Mouse (Mus musculus) lung, adult 18-20 months (tissue): ENCODE measurements around the gene 4930438A08Rik.
A peak's percentile ranks its signal among the peaks of the same experiment; 100 is the strongest.
"Not testable (repeated sequence)": the region's sequence is repeated elsewhere in the genome, so short reads cannot be mapped to it uniquely, and the experiment has no call there.

Experiments used
- DNase-seq, 2 experiments: peaks; one replicate each; pipeline ENCODE4 v3.0.0; 2022; ENCODE audit warnings: mixed read lengths in 2 of 2

Gene 4930438A08Rik

GRCm38 (mm10) chr11:58274572-58274971, at the start of gene 4930438A08Rik:
Gene 4930438A08Rik (plus strand): TSS chr11:58274799.
- DNase-seq = no peak

GRCm38 (mm10) chr11:58224872-58225271, 49.7 kb upstream of the 4930438A08Rik start:
- DNase-seq = not testable (repeated sequence)

GRCm38 (mm10) chr11:58225655-58226054, 48.9 kb upstream of the 4930438A08Rik start:
- peak; percentile 72 to 76 for DNase-seq

GRCm38 (mm10) chr11:58226425-58226824, 48.2 kb upstream of the 4930438A08Rik start:
- DNase-seq = no peak

GRCm38 (mm10) chr11:58228021-58228420, 46.6 kb upstream of the 4930438A08Rik start:
- DNase-seq = not testable (repeated sequence)

GRCm38 (mm10) chr11:58230396-58230910, 44.1 kb upstream of the 4930438A08Rik start:
- no peak for DNase-seq

- no peak for DNase-seq
Measured at GRCm38 (mm10) chr11:58231156-58231555, 43.4 kb upstream of the 4930438A08Rik start.

GRCm38 (mm10) chr11:58234551-58234950, 40.0 kb upstream of the 4930438A08Rik start:
- DNase-seq = not testable (repeated sequence)

GRCm38 (mm10) chr11:58235152-58235551, 39.4 kb upstream of the 4930438A08Rik start:
- DNase-seq = peak in 1 of 2 experiments; percentile 47

- peak; percentile 81 to 85 for DNase-seq
Measured at GRCm38 (mm10) chr11:58238840-58239791, 35.5 kb upstream of the 4930438A08Rik start.

- DNase-seq = peak; percentile 8 to 12
Measured at GRCm38 (mm10) chr11:58247294-58247693, 27.3 kb upstream of the 4930438A08Rik start.

GRCm38 (mm10) chr11:58249203-58249981, 25.2 kb upstream of the 4930438A08Rik start:
- DNase-seq = no peak

- DNase-seq = peak in 1 of 2 experiments; percentile 9
Measured at GRCm38 (mm10) chr11:58250550-58250949, 24.0 kb upstream of the 4930438A08Rik start.

- no peak for DNase-seq
Measured at GRCm38 (mm10) chr11:58254411-58254810, 20.2 kb upstream of the 4930438A08Rik start.

GRCm38 (mm10) chr11:58257816-58258215, 16.8 kb upstream of the 4930438A08Rik start:
- DNase-seq = no peak

- DNase-seq = no peak
Measured at GRCm38 (mm10) chr11:58260156-58260555, 14.4 kb upstream of the 4930438A08Rik start.

GRCm38 (mm10) chr11:58261826-58262225, 12.8 kb upstream of the 4930438A08Rik start:
- no peak for DNase-seq

- DNase-seq = no peak
Measured at GRCm38 (mm10) chr11:58262336-58262735, 12.3 kb upstream of the 4930438A08Rik start.

GRCm38 (mm10) chr11:58263516-58263915, 11.1 kb upstream of the 4930438A08Rik start:
- DNase-seq = no peak

- no peak for DNase-seq
Measured at GRCm38 (mm10) chr11:58264546-58264945, 10.1 kb upstream of the 4930438A08Rik start.

- DNase-seq = no peak
Measured at GRCm38 (mm10) chr11:58268285-58268684, 6.3 kb upstream of the 4930438A08Rik start.

- DNase-seq = no peak
Measured at GRCm38 (mm10) chr11:58275756-58276155, 1.2 kb downstream of the 4930438A08Rik start.

GRCm38 (mm10) chr11:58281970-58282496, 7.4 kb downstream of the 4930438A08Rik start:
- DNase-seq = no peak
